Mouse (Mus musculus): ENCODE data around the gene Teddm3.
"Not testable (repeated sequence)": the region's sequence is repeated elsewhere in the genome, so short reads cannot be mapped to it uniquely, and the experiment has no call there.

The Teddm3 gene

DNA sequence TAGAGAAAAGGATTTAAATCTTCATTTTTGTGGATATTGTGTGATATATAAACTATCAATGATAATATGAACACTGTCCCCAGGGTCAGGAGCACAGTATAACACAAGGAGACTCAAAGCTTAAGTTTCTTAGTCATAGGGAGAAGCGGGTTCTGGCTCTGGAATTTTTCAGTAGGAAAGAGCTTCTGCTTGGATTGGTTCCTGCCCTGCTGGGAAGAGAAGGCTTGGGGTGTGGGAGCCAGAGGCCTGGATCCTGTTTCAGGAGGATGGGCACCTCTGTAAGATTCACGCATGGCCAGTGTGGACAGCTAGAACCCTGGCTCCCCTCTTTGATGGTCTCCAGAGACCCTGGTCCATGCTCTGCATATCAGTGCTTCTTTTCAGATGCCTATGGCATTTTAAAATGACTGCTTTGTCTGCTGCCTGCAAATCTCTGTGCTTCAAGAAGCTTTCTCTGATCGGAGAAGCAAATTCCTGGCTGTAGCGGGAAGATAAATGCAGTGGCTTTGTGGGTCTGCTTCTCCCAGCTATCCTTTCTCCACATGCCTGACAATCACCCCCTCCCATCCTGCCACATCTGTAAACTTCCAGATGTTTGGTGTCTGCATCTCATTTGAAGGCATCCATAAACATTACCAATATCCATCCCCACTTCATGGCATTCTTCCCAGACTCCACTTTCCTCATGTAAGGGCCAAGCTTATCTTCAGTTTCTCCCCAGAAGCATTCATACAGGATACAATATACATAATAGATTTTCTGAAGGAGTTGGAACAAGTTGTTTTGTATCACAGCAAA is 2.0 kb downstream of the Teddm3 start:
- no peak for DNase-seq (ENCODE audit: low spot score)

DNA sequence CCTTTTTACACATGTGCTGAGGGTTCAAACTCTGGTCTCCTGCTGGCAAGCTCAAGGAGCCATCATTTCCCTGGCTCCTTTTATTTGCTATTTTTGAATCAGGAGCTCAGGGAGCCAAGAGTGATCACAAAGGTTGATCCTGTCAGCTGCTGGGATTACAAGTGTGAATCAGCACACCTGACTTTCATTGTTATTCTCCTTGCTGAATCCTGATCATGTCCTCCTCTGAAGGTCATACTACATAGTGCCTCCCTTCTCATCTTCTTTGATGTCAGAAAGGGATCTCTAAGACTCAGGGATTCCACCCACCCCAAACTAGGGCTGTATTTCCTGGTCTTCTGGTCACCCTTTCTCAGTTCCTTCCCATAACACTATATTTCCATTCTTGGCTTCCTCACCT is 3.9 kb downstream of the Teddm3 start:
- no peak for DNase-seq (ENCODE audit: low spot score)

DNA sequence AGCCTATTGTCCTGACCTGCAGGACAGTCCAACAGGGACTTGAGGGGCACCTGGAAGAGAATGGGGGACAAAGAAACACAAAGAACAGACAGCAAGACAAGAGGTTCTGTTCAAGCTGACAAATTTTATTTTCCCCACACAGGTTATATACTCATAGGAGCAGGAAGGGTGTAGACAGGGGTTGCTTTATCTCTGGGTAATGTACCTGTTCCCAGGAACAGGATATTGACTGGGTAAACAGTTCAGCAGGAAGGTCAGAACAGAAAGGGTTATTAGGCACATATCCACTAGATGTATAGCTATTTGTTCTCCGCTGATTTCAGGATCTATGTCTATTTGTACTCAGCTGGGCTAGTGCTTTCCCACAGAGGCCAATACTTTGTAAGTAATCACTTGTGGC is 5.3 kb downstream of the Teddm3 start:
- not testable (repeated sequence) for DNase-seq (ENCODE audit: low spot score)

GRCm38 (mm10) chr16:21136312-21137083 is 17.3 kb downstream of the Teddm3 start:
- no peak for DNase-seq (ENCODE audit: low spot score)

GRCm38 (mm10) chr16:21127666-21128065 is 26.1 kb downstream of the Teddm3 start:
- not testable (repeated sequence) for DNase-seq (ENCODE audit: low spot score)

- DNase-seq (ENCODE audit: low spot score), result not testable (repeated sequence)
Observed at GRCm38 (mm10) chr16:21122776-21123175, 31.0 kb downstream of the Teddm3 start.

- no peak for DNase-seq (ENCODE audit: low spot score)
Observed at GRCm38 (mm10) chr16:21116078-21116477, 37.7 kb downstream of the Teddm3 start.

DNA sequence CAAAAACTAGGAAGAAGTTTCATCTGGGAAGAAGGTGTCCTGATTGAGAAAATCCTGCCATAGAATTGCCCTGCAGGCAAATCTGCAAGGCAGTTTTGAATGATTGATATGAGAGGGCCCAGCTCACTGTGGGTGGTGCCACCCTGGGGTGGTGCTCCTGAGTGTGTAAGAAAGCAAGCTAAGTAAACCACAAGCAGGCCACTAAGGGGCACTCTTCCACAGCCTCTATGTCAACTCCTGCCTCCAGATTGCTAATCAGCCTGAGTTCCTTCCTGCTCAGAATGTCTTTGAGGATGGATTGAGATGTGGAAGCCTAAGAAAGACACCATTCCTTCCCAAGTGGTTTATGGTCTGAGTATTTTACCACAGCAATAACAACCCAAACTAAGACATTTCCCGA is 44.3 kb downstream of the Teddm3 start:
- no peak for DNase-seq (ENCODE audit: low spot score)
